Mouse (Mus musculus) adrenal gland, adult 8-10 months (tissue): ENCODE measurements around the gene Fgf8. TPM values are rescaled to one million over a fixed set of nuclear protein-coding genes. Genes with fewer than 3 reads are reported as not detected.

ENCODE experiments used
- DNase-seq: peaks from one replicate; pipeline ENCODE4 v3.0.0; 2022
- total RNA-seq, 4 experiments: library from RNA; stranded (reverse); gene quantifications; 2 replicates each; pipeline ENCODE4 v1.2.4; 2022

The Fgf8 gene
- total RNA-seq, 4 experiments from 2014 or later = not detected

- no peak for DNase-seq
Measured at GRCm38 (mm10) chr19:45748206-45748605, 5.5 kb upstream of the Fgf8 start.

- DNase-seq = peak; percentile 73
Measured at GRCm38 (mm10) chr19:45747028-45747867, 4.5 kb upstream of the Fgf8 start.

- DNase-seq = peak; percentile 53
Measured at GRCm38 (mm10) chr19:45746153-45747020, 3.7 kb upstream of the Fgf8 start.

GRCm38 (mm10) chr19:45745344-45746152 is 2.8 kb upstream of the Fgf8 start:
- DNase-seq = no peak

GRCm38 (mm10) chr19:45743619-45744018 is 904 bp upstream of the Fgf8 start:
- no peak for DNase-seq

- no peak for DNase-seq
Measured at GRCm38 (mm10) chr19:45742984-45743575, 365 bp upstream of the Fgf8 start.

- no peak for DNase-seq
Measured at GRCm38 (mm10) chr19:45741431-45742217, 1.1 kb downstream of the Fgf8 start.

- DNase-seq = no peak
Measured at GRCm38 (mm10) chr19:45740817-45741216, 1.9 kb downstream of the Fgf8 start.

- no peak for DNase-seq
Measured at GRCm38 (mm10) chr19:45740233-45740632, 2.5 kb downstream of the Fgf8 start.

- DNase-seq = no peak
Measured at GRCm38 (mm10) chr19:45738521-45738920, 4.2 kb downstream of the Fgf8 start.

- DNase-seq = no peak
Measured at GRCm38 (mm10) chr19:45737846-45738484, 4.8 kb downstream of the Fgf8 start.

GRCm38 (mm10) chr19:45737208-45737845 is 5.4 kb downstream of the Fgf8 start:
- no peak for DNase-seq

GRCm38 (mm10) chr19:45736855-45737207 is 5.9 kb downstream of the Fgf8 start:
- no peak for DNase-seq

GRCm38 (mm10) chr19:45736241-45736640 is 6.5 kb downstream of the Fgf8 start:
- no peak for DNase-seq

- no peak for DNase-seq
Measured at GRCm38 (mm10) chr19:45734762-45735161, 8.0 kb downstream of the Fgf8 start.

GRCm38 (mm10) chr19:45734191-45734590 is 8.5 kb downstream of the Fgf8 start:
- no peak for DNase-seq

- no peak for DNase-seq
Measured at GRCm38 (mm10) chr19:45733564-45733963, 9.2 kb downstream of the Fgf8 start.

- no peak for DNase-seq
Measured at GRCm38 (mm10) chr19:45731658-45732057, 11.1 kb downstream of the Fgf8 start.

GRCm38 (mm10) chr19:45730042-45730441 is 12.7 kb downstream of the Fgf8 start:
- no peak for DNase-seq

- DNase-seq = no peak
Measured at GRCm38 (mm10) chr19:45727231-45727630, 15.5 kb downstream of the Fgf8 start.
